Mouse (Mus musculus) stomach, postnatal 0 days (tissue): ENCODE data around the gene Cldn22. TPM values are rescaled to one million over a fixed set of nuclear protein-coding genes. Genes with fewer than 3 reads are reported as not detected.

Experiments used
- ATAC-seq: fragments of 200-750 bp; cut with Nextera tagmentation; 2 replicates; pipeline ENCODE4 v1.8.0; 2017; ENCODE audit not compliant: low FRiP score, low TSS enrichment
- DNase-seq: peaks from one replicate; pipeline ENCODE4 v3.0.0-alpha.2; 2016; ENCODE audit warnings: low spot score
- H3K27ac ChIP-seq: fragments of 300-500 bp; sonication (generic); replicated peaks from 2 replicates; pipeline ENCODE4 v1.5.1; 2014; ENCODE audit warnings: mild to moderate bottlenecking, control low read depth
- H3K27me3 ChIP-seq: fragments of 300-500 bp; sonication (generic); 2 replicates; pipeline ENCODE4 v1.6.1; 2014; ENCODE audit warnings: low read length; ENCODE audit not compliant: control insufficient read depth, insufficient read depth
- H3K36me3 ChIP-seq: fragments of 300-500 bp; sonication (generic); 2 replicates; pipeline ENCODE4 v1.6.1; 2014; ENCODE audit warnings: low read length, mixed read lengths; ENCODE audit not compliant: control insufficient read depth, insufficient read depth
- H3K4me1 ChIP-seq: fragments of 300-500 bp; sonication (generic); replicated peaks from 2 replicates; pipeline ENCODE4 v1.6.1; 2014; ENCODE audit warnings: antibody characterized with exemption; ENCODE audit not compliant: control insufficient read depth, insufficient read depth
- H3K4me2 ChIP-seq: fragments of 300-500 bp; sonication (generic); replicated peaks from 2 replicates; pipeline ENCODE4 v1.6.1; 2014; ENCODE audit warnings: low read depth, mild to moderate bottlenecking, control low read depth, moderate library complexity
- H3K4me3 ChIP-seq: fragments of 300-500 bp; sonication (generic); 2 replicates; pipeline ENCODE4 v1.5.1; 2014; ENCODE audit warnings: low read depth, low read length, control low read depth
- H3K9ac ChIP-seq: fragments of 300-500 bp; sonication (generic); 2 replicates; pipeline ENCODE4 v1.6.1; 2014; ENCODE audit warnings: mild to moderate bottlenecking, low read length, control low read depth, mixed read lengths
- H3K9me3 ChIP-seq: fragments of 300-500 bp; sonication (generic); 2 replicates; pipeline ENCODE4 v1.6.1; 2016; ENCODE audit warnings: low read length; ENCODE audit not compliant: control insufficient read depth
- CTCF ChIP-seq: IDR thresholded peaks from 2 replicates; pipeline ENCODE4 v1.5.1; 2016; ENCODE audit warnings: antibody characterized with exemption, low read depth, mild to moderate bottlenecking, moderate library complexity
- EP300 ChIP-seq: optimal IDR thresholded peaks from 2 replicates; pipeline ENCODE3; 2016; ENCODE audit warnings: antibody characterized with exemption
- WGBS: fragments of 180-500 bp; shearing (Covaris S2); extraction: QIAGEN DNeasy Blood & Tissue Kit; methylation state at CpG from one replicate; pipeline ENCODE4 v1.1.7; 2014; 5-methylcytosine and 5-hydroxymethylcytosine counted together
- polyA plus RNA-seq: library from polyadenylated mRNA; unstranded; fragments of >200 nt; fragmentation: Nextera tagmentation; extraction: Ambion mirVana; gene quantifications from 2 replicates; pipeline ENCODE4 v1.2.1, GENCODE M21; 2015

Cldn22 gene
- polyA plus RNA-seq, 1 experiment from 2014 or later = not detected

GRCm38 (mm10) chr8:47867067-47867466, 42.8 kb downstream of the Cldn22 start:
- peak; percentile 87 for DNase-seq
- ATAC-seq = peak; percentile 75
- H3K27ac ChIP-seq = no peak overlapping the region
- no peaks in the 10 kb centered on the region for H3K27me3 ChIP-seq
- no peak overlapping the region for H3K4me2 ChIP-seq
- TF ChIP-seq EP300 = no peak
- TF ChIP-seq CTCF = peak; percentile 98
- WGBS = 22% methylated on average over 8 of the region's 8 CpGs
- H3K9me3 ChIP-seq = no peaks in the 10 kb centered on the region
- H3K4me1 ChIP-seq = no peaks in the 10 kb centered on the region
- no peak overlapping the region for H3K9ac ChIP-seq
- H3K4me3 ChIP-seq = no peak overlapping the region
- H3K36me3 ChIP-seq = peaks cover 33% of the 10 kb centered on the region

GRCm38 (mm10) chr8:47872361-47873107, 48.3 kb downstream of the Cldn22 start:
- no peak overlapping the region for H3K27ac ChIP-seq
- TF ChIP-seq EP300 = no peak
- peak; percentile 98 for TF ChIP-seq CTCF
- H3K9ac ChIP-seq = no peak overlapping the region
- DNase-seq (peak; percentile 50), ATAC-seq (peak; percentile 80)
- H3K4me2 ChIP-seq = no peak overlapping the region
- WGBS = 50% methylated on average over 13 of the region's 13 CpGs
- H3K36me3 ChIP-seq = peaks cover 13% of the 10 kb centered on the region
- H3K4me1 ChIP-seq = no peaks in the 10 kb centered on the region
- H3K27me3 ChIP-seq = no peaks in the 10 kb centered on the region
- H3K4me3 ChIP-seq = no peak overlapping the region
- H3K9me3 ChIP-seq = no peaks in the 10 kb centered on the region

- peaks cover 10% of the 10 kb centered on the region; the same call in 1 of the 2 replicates for H3K36me3 ChIP-seq
- H3K4me2 ChIP-seq = no peak overlapping the region
- H3K4me3 ChIP-seq = no peak overlapping the region
- DNase-seq = no peak
- H3K27me3 ChIP-seq = no peaks in the 10 kb centered on the region
- WGBS = 56% methylated on average over 13 of the region's 13 CpGs
- H3K9me3 ChIP-seq = no peaks in the 10 kb centered on the region
- no peaks in the 10 kb centered on the region for H3K4me1 ChIP-seq
- H3K27ac ChIP-seq = no peak overlapping the region
- H3K9ac ChIP-seq = no peak overlapping the region
- no peak for TF ChIP-seq EP300
- no peak for TF ChIP-seq CTCF
- ATAC-seq = no peak
Measured at GRCm38 (mm10) chr8:47874497-47875178, 50.4 kb downstream of the Cldn22 start.

Other genes with a start within 250 kb of the Cldn22 start
- 9.9 and 12.8 TPM in 2 replicates for gene Ing2, start 148.9 kb upstream of the Cldn22 start, polyA plus RNA-seq
- gene Cdkn2aip, start 110.5 kb upstream of the Cldn22 start, polyA plus RNA-seq = 13.0 and 13.1 TPM in 2 replicates
- gene Cldn24, start 2.3 kb upstream of the Cldn22 start, polyA plus RNA-seq = not detected in 2 replicates
- gene Wwc2, start 166.4 kb downstream of the Cldn22 start, polyA plus RNA-seq = 5.1 and 5.3 TPM in 2 replicates